Mouse (Mus musculus): ENCODE measurements around the gene Neurod4.

Gene Neurod4

DNA sequence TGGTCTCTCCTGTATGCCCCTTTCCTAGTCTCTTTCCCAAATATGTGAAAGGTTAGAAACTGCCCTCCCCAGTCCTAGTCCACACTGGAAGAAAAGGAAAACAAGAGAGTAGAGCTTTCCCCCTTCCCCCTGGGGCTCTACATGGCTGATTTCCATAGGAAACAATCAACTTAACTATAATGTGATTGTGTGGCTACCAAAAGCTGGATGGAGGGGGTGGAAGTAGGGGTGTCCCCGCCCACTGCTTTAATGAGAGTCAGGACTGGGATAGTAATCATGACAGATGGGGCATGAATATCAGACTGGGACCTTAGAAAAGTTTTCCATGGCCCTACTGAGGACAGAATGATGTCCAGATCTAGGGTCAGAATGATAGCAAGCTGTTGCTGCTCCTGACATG is 45.5 kb downstream of the Neurod4 start:
- DNase-seq (ENCODE audit: low spot score in 2 of 2), result no peak

DNA sequence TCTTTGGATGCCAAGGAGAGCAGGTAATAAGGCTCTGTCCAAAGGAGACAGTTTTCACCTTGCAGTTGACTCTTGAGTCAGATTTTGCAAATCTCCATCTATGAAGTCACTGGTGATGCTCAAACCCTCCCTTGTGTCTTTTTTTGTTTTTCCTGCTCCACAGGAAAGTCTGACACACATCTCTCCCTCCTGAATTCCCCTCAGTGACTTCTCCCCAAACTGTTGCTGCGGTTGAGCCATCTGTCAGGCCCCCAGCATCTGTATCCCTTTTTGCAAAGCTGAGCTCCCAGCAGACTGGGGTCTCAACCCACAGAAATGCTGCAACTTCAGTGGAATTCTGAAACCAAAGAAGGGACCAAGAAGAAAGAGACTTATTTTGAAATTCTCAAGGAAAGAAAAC is 47.9 kb downstream of the Neurod4 start:
- no peak for DNase-seq (ENCODE audit: low spot score in 2 of 2)

GRCm38 (mm10) chr10:130229584-130229983 is 50.5 kb downstream of the Neurod4 start:
- no peak for DNase-seq (ENCODE audit: low spot score in 2 of 2)

GRCm38 (mm10) chr10:130228246-130228645 is 51.8 kb downstream of the Neurod4 start:
- DNase-seq (ENCODE audit: low spot score in 2 of 2), result peak in 1 of 2 experiments; percentile 46

DNA sequence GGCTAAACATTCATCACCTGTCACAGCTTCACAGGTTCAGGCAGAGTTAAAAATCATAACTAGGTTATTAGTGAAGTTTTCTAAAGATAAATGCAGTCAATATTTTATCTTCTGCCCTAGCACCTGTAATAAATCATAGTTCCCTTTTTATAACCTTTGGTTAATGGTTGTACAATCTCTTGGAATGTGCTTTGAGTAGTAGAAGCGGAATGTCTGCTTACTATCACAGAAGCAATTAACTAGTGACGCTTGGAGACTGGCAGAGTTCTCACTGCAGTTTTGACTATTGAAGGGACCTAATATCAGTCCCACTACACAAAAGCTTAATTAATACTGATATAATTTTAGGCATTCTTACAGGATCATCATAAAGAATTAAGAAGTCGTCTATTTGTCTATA is 55.0 kb downstream of the Neurod4 start:
- no peak for DNase-seq (ENCODE audit: low spot score in 2 of 2)

Data from left cerebral cortex, adult 9 months (tissue).